Mouse (Mus musculus) intestine, postnatal 0 days (tissue): ENCODE data around the gene Endou. TPM values are rescaled to one million over a fixed set of nuclear protein-coding genes. Genes with fewer than 3 reads are reported as not detected.

ENCODE experiments used
- ATAC-seq: fragments of 200-750 bp; cut with Nextera tagmentation; 2 replicates; pipeline ENCODE4 v1.8.0; 2017; ENCODE audit warnings: mild to moderate bottlenecking, moderate TSS enrichment, moderate library complexity
- H3K27ac ChIP-seq: fragments of 300-500 bp; sonication (generic); 2 replicates; pipeline ENCODE4 v1.5.1; 2014; ENCODE audit warnings: mild to moderate bottlenecking, low read depth, low read length, moderate library complexity
- H3K27me3 ChIP-seq: fragments of 300-500 bp; sonication (generic); replicated peaks from 2 replicates; pipeline ENCODE4 v1.6.1; 2014; ENCODE audit warnings: low read length, mixed read lengths; ENCODE audit not compliant: control insufficient read depth, insufficient read depth
- H3K36me3 ChIP-seq: fragments of 300-500 bp; sonication (generic); 2 replicates; pipeline ENCODE4 v1.6.1; 2014; ENCODE audit warnings: mild to moderate bottlenecking, moderate library complexity; ENCODE audit not compliant: control insufficient read depth, insufficient read depth
- H3K4me1 ChIP-seq: fragments of 300-500 bp; sonication (generic); replicated peaks from 2 replicates; pipeline ENCODE4 v1.6.1; 2014; ENCODE audit warnings: antibody characterized with exemption, low read length, mixed read lengths; ENCODE audit not compliant: control insufficient read depth, insufficient read depth
- H3K4me2 ChIP-seq: fragments of 300-500 bp; sonication (generic); replicated peaks from 2 replicates; pipeline ENCODE4 v1.6.1; 2014; ENCODE audit warnings: low read depth, mild to moderate bottlenecking, moderate library complexity
- H3K4me3 ChIP-seq: fragments of 300-500 bp; sonication (generic); 2 replicates; pipeline ENCODE4 v1.5.1; 2014; ENCODE audit warnings: low read depth, low read length
- H3K9ac ChIP-seq: fragments of 300-500 bp; sonication (generic); 2 replicates; pipeline ENCODE4 v1.6.1; 2014; ENCODE audit warnings: mild to moderate bottlenecking, low read depth, low read length
- H3K9me3 ChIP-seq: fragments of 300-500 bp; sonication (generic); 2 replicates; pipeline ENCODE4 v1.6.1; 2016; ENCODE audit warnings: mixed run types; ENCODE audit not compliant: control insufficient read depth
- CTCF ChIP-seq: sonication (generic); IDR thresholded peaks from 2 replicates; pipeline ENCODE4 v1.5.1; 2016; ENCODE audit warnings: low read depth, mild to moderate bottlenecking, control low read depth, antibody characterized with exemption, moderate library complexity
- WGBS: fragments of 180-500 bp; shearing (Covaris S2); extraction: QIAGEN DNeasy Blood & Tissue Kit; methylation state at CpG from one replicate; pipeline ENCODE4 v1.1.7; 2014; 5-methylcytosine and 5-hydroxymethylcytosine counted together
- polyA plus RNA-seq: library from polyadenylated mRNA; unstranded; fragments of >200 nt; fragmentation: Nextera tagmentation; extraction: Ambion mirVana; gene quantifications from 2 replicates; pipeline ENCODE4 v1.2.1, GENCODE M21; 2015

Endou gene
- polyA plus RNA-seq, 1 experiment from 2014 or later, result 0.40 TPM

GRCm38 (mm10) chr15:97740283-97740732, 9.2 kb upstream of the Endou start:
- TF ChIP-seq CTCF, result no peak
- WGBS, result 73% methylated on average over 9 of the region's 9 CpGs
- no peak for ATAC-seq

GRCm38 (mm10) chr15:97738923-97739322, 7.8 kb upstream of the Endou start:
- Histone ChIP-seq H3K4me3 (no peak overlapping the region), H3K9ac (no peak overlapping the region), H3K27ac (no peak overlapping the region), H3K27me3 (no peaks in the 10 kb centered on the region), H3K36me3 (no peaks in the 10 kb centered on the region), H3K4me1 (no peaks in the 10 kb centered on the region), H3K9me3 (no peaks in the 10 kb centered on the region), H3K4me2 (no peak overlapping the region)
- 76% methylated on average over 7 of the region's 7 CpGs for WGBS
- ATAC-seq, result no peak
- no peak for TF ChIP-seq CTCF

More at GRCm38 (mm10) chr15:97740283-97740732, 9.2 kb upstream of the Endou start:
- Histone ChIP-seq H3K4me1 (no peaks in the 10 kb centered on the region), H3K9ac (no peak overlapping the region), H3K27ac (no peak overlapping the region), H3K36me3 (no peaks in the 10 kb centered on the region), H3K4me3 (no peak overlapping the region), H3K9me3 (no peaks in the 10 kb centered on the region), H3K4me2 (no peak overlapping the region), H3K27me3 (no peaks in the 10 kb centered on the region)

- Histone ChIP-seq H3K4me3 (no peak overlapping the region), H3K4me2 (no peak overlapping the region), H3K9ac (no peak overlapping the region), H3K36me3 (no peaks in the 10 kb centered on the region), H3K9me3 (no peaks in the 10 kb centered on the region), H3K27ac (no peak overlapping the region), H3K27me3 (no peaks in the 10 kb centered on the region), H3K4me1 (no peaks in the 10 kb centered on the region)
- no peak for ATAC-seq
- TF ChIP-seq CTCF, result no peak
- 92% methylated on average over 11 of the region's 11 CpGs for WGBS
Observed at GRCm38 (mm10) chr15:97731988-97732387, 849 bp upstream of the Endou start.

GRCm38 (mm10) chr15:97730365-97730764, 774 bp downstream of the Endou start:
- Histone ChIP-seq H3K9ac (no peak overlapping the region), H3K9me3 (no peaks in the 10 kb centered on the region), H3K4me2 (no peak overlapping the region), H3K4me3 (no peak overlapping the region), H3K36me3 (no peaks in the 10 kb centered on the region), H3K27me3 (no peaks in the 10 kb centered on the region), H3K4me1 (no peaks in the 10 kb centered on the region), H3K27ac (no peak overlapping the region)
- no peak for TF ChIP-seq CTCF
- ATAC-seq, result no peak
- WGBS, result 47% methylated on average over 6 of the region's 6 CpGs

GRCm38 (mm10) chr15:97728804-97729203, 2.3 kb downstream of the Endou start:
- TF ChIP-seq CTCF, result no peak
- no peak overlapping the region for H3K9ac ChIP-seq
- H3K4me2 ChIP-seq, result no peak overlapping the region
- no peak overlapping the region for H3K27ac ChIP-seq
- no peak overlapping the region for H3K4me3 ChIP-seq
- no peaks in the 10 kb centered on the region for H3K27me3 ChIP-seq
- no peak for ATAC-seq
- no peaks in the 10 kb centered on the region for H3K4me1 ChIP-seq
- H3K36me3 ChIP-seq, result no peaks in the 10 kb centered on the region
- 65% methylated on average over 7 of the region's 7 CpGs for WGBS
- no peaks in the 10 kb centered on the region for H3K9me3 ChIP-seq

GRCm38 (mm10) chr15:97728394-97728793, 2.7 kb downstream of the Endou start:
- H3K27ac ChIP-seq, result no peak overlapping the region
- H3K4me3 ChIP-seq, result no peak overlapping the region
- 72% methylated on average over 11 of the region's 11 CpGs for WGBS
- H3K4me1 ChIP-seq, result no peaks in the 10 kb centered on the region
- no peaks in the 10 kb centered on the region for H3K36me3 ChIP-seq
- no peak overlapping the region for H3K4me2 ChIP-seq
- H3K27me3 ChIP-seq, result no peaks in the 10 kb centered on the region
- H3K9me3 ChIP-seq, result no peaks in the 10 kb centered on the region
- H3K9ac ChIP-seq, result no peak overlapping the region
- no peak for TF ChIP-seq CTCF
- no peak for ATAC-seq

GRCm38 (mm10) chr15:97727520-97727919, 3.6 kb downstream of the Endou start:
- WGBS, result 77% methylated on average over 5 of the region's 5 CpGs
- no peak overlapping the region for H3K4me3 ChIP-seq
- no peaks in the 10 kb centered on the region for H3K36me3 ChIP-seq
- no peak for ATAC-seq
- no peaks in the 10 kb centered on the region for H3K9me3 ChIP-seq
- no peaks in the 10 kb centered on the region for H3K27me3 ChIP-seq
- no peak overlapping the region for H3K4me2 ChIP-seq
- no peak overlapping the region for H3K9ac ChIP-seq
- no peaks in the 10 kb centered on the region for H3K4me1 ChIP-seq
- TF ChIP-seq CTCF, result no peak
- no peak overlapping the region for H3K27ac ChIP-seq
